Mouse (Mus musculus) embryonic facial prominence, embryonic 15.5 days (tissue): Measurements from ENCODE around the gene Sun1. TPM values are rescaled to one million over a fixed set of nuclear protein-coding genes. Genes with fewer than 3 reads are reported as not detected.

Source experiments
- ATAC-seq: fragments of 200-750 bp; cut with Nextera tagmentation; 2 replicates; pipeline ENCODE4 v1.8.0; 2017; ENCODE audit warnings: low read depth, moderate TSS enrichment; ENCODE audit not compliant: insufficient number of reproducible peaks, low FRiP score, low TSS enrichment
- H3K27ac ChIP-seq: fragments of 300-500 bp; sonication (generic); replicated peaks from 2 replicates; pipeline ENCODE4 v1.5.1; 2015; ENCODE audit warnings: mild to moderate bottlenecking, inconsistent platforms
- H3K27me3 ChIP-seq: fragments of 300-500 bp; sonication (generic); 2 replicates; pipeline ENCODE4 v1.6.1; 2015; ENCODE audit warnings: inconsistent platforms
- H3K36me3 ChIP-seq: fragments of 300-500 bp; sonication (generic); 2 replicates; pipeline ENCODE4 v1.6.1; 2015; ENCODE audit warnings: mild to moderate bottlenecking, inconsistent platforms
- H3K4me1 ChIP-seq: fragments of 300-500 bp; sonication (generic); 2 replicates; pipeline ENCODE4 v1.6.1; 2015; ENCODE audit warnings: inconsistent platforms
- H3K4me2 ChIP-seq: fragments of 300-500 bp; sonication (generic); replicated peaks from 2 replicates; pipeline ENCODE4 v1.6.1; 2015; ENCODE audit warnings: mild to moderate bottlenecking, inconsistent platforms
- H3K4me3 ChIP-seq: fragments of 300-500 bp; sonication (generic); replicated peaks from 2 replicates; pipeline ENCODE4 v1.5.1; 2015; ENCODE audit warnings: mild to moderate bottlenecking, inconsistent platforms
- H3K9ac ChIP-seq: fragments of 300-500 bp; sonication (generic); 2 replicates; pipeline ENCODE4 v1.6.1; 2015; ENCODE audit warnings: inconsistent platforms
- H3K9me3 ChIP-seq: fragments of 300-500 bp; sonication (generic); replicated peaks from 2 replicates; pipeline ENCODE4 v1.6.1; 2016; ENCODE audit warnings: inconsistent platforms
- WGBS: fragments of 180-500 bp; shearing (Covaris S2); methylation state at CpG from one replicate; pipeline ENCODE4 v1.1.7; 2015; 5-methylcytosine and 5-hydroxymethylcytosine counted together
- polyA plus RNA-seq: library from polyadenylated mRNA; unstranded; fragments of >200 nt; fragmentation: Nextera tagmentation; extraction: Ambion mirVana; gene quantifications from 2 replicates; pipeline ENCODE4 v1.2.1, GENCODE M21; 2015

Gene Sun1
- polyA plus RNA-seq, 1 experiment from 2014 or later, result 61.5 TPM

DNA sequence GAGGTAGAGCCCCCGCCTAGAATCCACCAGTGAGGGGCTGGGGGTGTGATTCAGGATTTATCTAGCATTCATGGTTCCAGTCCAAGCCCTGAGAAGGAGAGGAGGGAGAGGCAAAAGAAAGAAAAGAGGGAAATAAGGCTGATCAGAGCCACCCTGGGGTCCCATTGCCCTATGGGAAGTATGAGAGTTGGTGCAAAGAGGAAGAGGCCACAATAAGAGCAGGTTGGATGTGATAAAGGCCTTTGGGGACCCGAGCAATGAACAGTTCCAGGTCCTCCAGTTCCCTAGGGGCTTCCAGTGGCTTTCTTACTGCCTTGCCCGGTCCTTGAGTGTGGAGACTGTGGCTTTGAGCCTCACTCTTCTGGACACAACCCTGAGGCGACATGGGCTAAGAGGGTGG lies 87.3 kb downstream of the Sun1 start:
- Histone ChIP-seq H3K4me3 (no peak overlapping the region), H3K9me3 (no peaks in the 10 kb centered on the region), H3K4me1 (0 out of 2 replicates have a peak, but pooled peaks cover 6% of the 10 kb centered on the region), H3K27me3 (no peaks in the 10 kb centered on the region), H3K36me3 (no peaks in the 10 kb centered on the region), H3K9ac (no peak overlapping the region), H3K27ac (no peak overlapping the region), H3K4me2 (no peak overlapping the region)
- ATAC-seq, result no peak
- 72% methylated on average over 4 of the region's 4 CpGs for WGBS

- Histone ChIP-seq H3K9ac (no peak overlapping the region), H3K4me2 (no peak overlapping the region), H3K4me1 (0 out of 2 replicates have a peak, but pooled peaks cover 6% of the 10 kb centered on the region), H3K27me3 (no peaks in the 10 kb centered on the region), H3K4me3 (no peak overlapping the region), H3K9me3 (no peaks in the 10 kb centered on the region), H3K27ac (no peak overlapping the region), H3K36me3 (no peaks in the 10 kb centered on the region)
- ATAC-seq, result no peak
- 82% methylated on average over 4 of the region's 4 CpGs for WGBS
Measured at GRCm38 (mm10) chr5:139288591-139288990, 88.2 kb downstream of the Sun1 start.

- no peaks in the 10 kb centered on the region for H3K27me3 ChIP-seq
- H3K27ac ChIP-seq, result no peak overlapping the region
- 76% methylated on average over 12 of the region's 12 CpGs for WGBS
- H3K9ac ChIP-seq, result no peak overlapping the region
- H3K4me3 ChIP-seq, result no peak overlapping the region
- H3K4me1 ChIP-seq, result 0 out of 2 replicates have a peak, but pooled peaks cover 6% of the 10 kb centered on the region
- ATAC-seq, result no peak
- no peaks in the 10 kb centered on the region for H3K36me3 ChIP-seq
- no peaks in the 10 kb centered on the region for H3K9me3 ChIP-seq
- H3K4me2 ChIP-seq, result no peak overlapping the region
Measured at GRCm38 (mm10) chr5:139290467-139291259, 90.2 kb downstream of the Sun1 start.

GRCm38 (mm10) chr5:139291811-139292560 lies 91.5 kb downstream of the Sun1 start:
- H3K4me1 ChIP-seq, result no peaks in the 10 kb centered on the region
- H3K27ac ChIP-seq, result no peak overlapping the region
- no peaks in the 10 kb centered on the region for H3K9me3 ChIP-seq
- H3K36me3 ChIP-seq, result no peaks in the 10 kb centered on the region
- no peak overlapping the region for H3K4me2 ChIP-seq
- no peak overlapping the region for H3K9ac ChIP-seq
- ATAC-seq, result no peak
- H3K27me3 ChIP-seq, result no peaks in the 10 kb centered on the region
- H3K4me3 ChIP-seq, result no peak overlapping the region
- WGBS, result 73% methylated on average over 6 of the region's 6 CpGs

GRCm38 (mm10) chr5:139294089-139294488 lies 93.7 kb downstream of the Sun1 start:
- H3K36me3 ChIP-seq, result no peaks in the 10 kb centered on the region
- no peaks in the 10 kb centered on the region for H3K27me3 ChIP-seq
- no peaks in the 10 kb centered on the region for H3K9me3 ChIP-seq
- H3K4me1 ChIP-seq, result no peaks in the 10 kb centered on the region
- no peak for ATAC-seq
- WGBS, result 78% methylated on average over 2 of the region's 2 CpGs
- H3K4me3 ChIP-seq, result no peak overlapping the region
- no peak overlapping the region for H3K4me2 ChIP-seq
- no peak overlapping the region for H3K9ac ChIP-seq
- no peak overlapping the region for H3K27ac ChIP-seq

DNA sequence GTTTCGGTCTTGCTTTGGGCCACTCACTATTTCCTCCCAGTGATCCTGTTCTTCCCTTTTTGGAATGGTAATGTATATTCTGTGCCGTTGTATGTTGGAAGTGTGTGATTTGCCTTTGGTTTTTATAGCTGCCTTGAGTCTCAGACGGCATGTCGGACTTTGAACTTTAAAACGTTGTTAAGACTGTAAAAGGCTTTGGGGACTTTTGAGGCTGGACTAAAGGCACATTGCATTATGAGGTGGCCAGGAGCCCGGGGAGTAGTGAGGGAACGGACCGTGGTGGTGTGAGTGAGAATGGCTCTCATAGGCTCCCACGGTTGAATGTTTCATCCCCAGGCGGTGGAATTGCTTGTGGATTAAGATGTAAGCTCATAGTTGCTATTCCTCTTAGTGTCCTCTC lies 96.7 kb downstream of the Sun1 start:
- Histone ChIP-seq H3K9me3 (no peaks in the 10 kb centered on the region), H3K4me3 (no peak overlapping the region), H3K4me2 (no peak overlapping the region), H3K4me1 (0 out of 2 replicates have a peak, but pooled peaks cover 8% of the 10 kb centered on the region), H3K36me3 (no peaks in the 10 kb centered on the region), H3K9ac (no peak overlapping the region), H3K27me3 (no peaks in the 10 kb centered on the region), H3K27ac (no peak overlapping the region)
- WGBS, result 89% methylated on average over 10 of the region's 10 CpGs
- no peak for ATAC-seq

- Histone ChIP-seq H3K9me3 (no peaks in the 10 kb centered on the region), H3K27me3 (no peaks in the 10 kb centered on the region), H3K9ac (no peak overlapping the region), H3K27ac (no peak overlapping the region), H3K4me2 (no peak overlapping the region), H3K4me1 (0 out of 2 replicates have a peak, but pooled peaks cover 8% of the 10 kb centered on the region), H3K4me3 (no peak overlapping the region), H3K36me3 (no peaks in the 10 kb centered on the region)
- 84% methylated on average over 5 of the region's 5 CpGs for WGBS
- no peak for ATAC-seq
Measured at GRCm38 (mm10) chr5:139297745-139298144, 97.3 kb downstream of the Sun1 start.

Other genes starting within 250 kb of the Sun1 start
- 69.5 and 84.2 TPM in 2 replicates for gene Pdgfa, start 203.3 kb upstream of the Sun1 start, polyA plus RNA-seq
- gene Prkar1b, start 50.6 kb upstream of the Sun1 start, polyA plus RNA-seq, result 28.4 and 28.8 TPM in 2 replicates
- 8.3 and 12.7 TPM in 2 replicates for gene Dnaaf5, start 50.4 kb upstream of the Sun1 start, polyA plus RNA-seq
- 148 and 154 TPM in 2 replicates for gene Get4, start 51.7 kb downstream of the Sun1 start, polyA plus RNA-seq
- gene Adap1, start 125.0 kb downstream of the Sun1 start, polyA plus RNA-seq, result 2.5 and 2.9 TPM in 2 replicates
- 97.5 and 100 TPM in 2 replicates for gene Cox19, start 150.8 kb downstream of the Sun1 start, polyA plus RNA-seq
- gene Cyp2w1, start 152.0 kb downstream of the Sun1 start, polyA plus RNA-seq, result 24.0 and 32.3 TPM in 2 replicates
- 2.9 and 3.4 TPM in 2 replicates for gene Gpr146, start 177.1 kb downstream of the Sun1 start, polyA plus RNA-seq
- 4.2 and 4.6 TPM in 2 replicates for gene C130050O18Rik, start 204.6 kb downstream of the Sun1 start, polyA plus RNA-seq
- gene Gper1, start 222.5 kb downstream of the Sun1 start, polyA plus RNA-seq, result 3.8 and 4.2 TPM in 2 replicates